Comparison of ENCODE assay signal across 16 mouse cellular contexts in the genomic region with DNA sequence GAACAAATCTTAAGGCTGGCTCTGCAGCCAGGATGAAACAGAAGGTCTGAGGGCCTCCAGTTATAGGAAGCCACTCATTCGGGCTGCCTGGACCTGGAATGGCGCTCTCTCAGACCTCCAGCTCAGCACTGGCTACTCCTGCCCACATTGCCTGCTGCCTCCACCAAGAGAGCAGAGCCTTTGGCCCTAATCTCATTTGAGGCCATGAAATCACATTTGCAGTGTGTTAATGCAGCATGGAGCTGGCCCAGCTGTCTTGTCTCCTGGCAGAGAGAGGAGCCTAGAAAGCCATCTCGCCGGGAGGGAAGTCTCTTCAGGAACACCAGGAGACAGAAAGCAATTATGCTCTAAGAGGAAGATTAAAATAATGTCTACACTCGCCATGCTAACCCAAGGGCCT. TPM values are rescaled to one million over a fixed set of nuclear protein-coding genes. Genes with fewer than 3 reads are reported as not detected.
DNase-seq lines count a peak whose midpoint lies in the region; ATAC-seq and TF ChIP-seq lines count a peak whose summit lies in the region.
"Had no signal": no experiment of that assay in that cellular context is flagged by ENCODE, and none has a peak within 500 bp of the region (broad histone marks: within the 10 kb centered on the region; RNA-seq: fewer than 3 reads in every experiment).

No protein-coding gene starts in this region.

- no peaks in the 10 kb centered on the region for H3K9me3 ChIP-seq in stomach, embryonic 14.5 days (ENCODE audit: control insufficient read depth, low read depth, low read length)
- H3K9me3 ChIP-seq in stomach, postnatal 0 days (ENCODE audit: control insufficient read depth, low read length) = no peaks in the 10 kb centered on the region
- no peaks in the 10 kb centered on the region for H3K9me3 ChIP-seq in hindbrain, embryonic 13.5 days
- H3K9me3 ChIP-seq in neural tube, embryonic 15.5 days (replicated peaks) = no peaks in the 10 kb centered on the region
- H3K9me3 ChIP-seq in liver, embryonic 11.5 days (ENCODE audit: control insufficient read depth, low read length) = no peaks in the 10 kb centered on the region
- H3K9me3 ChIP-seq: G1E; limb, embryonic 15.5 days had no signal

- TF ChIP-seq CTCF in stomach, postnatal 0 days (IDR thresholded peaks at IDR 0.05; ENCODE audit: low read depth) = no peak

- no peak overlapping the region for H3K4me3 ChIP-seq in stomach, embryonic 14.5 days (ENCODE audit: low read depth, low read length)
- no peak overlapping the region for H3K4me3 ChIP-seq in stomach, postnatal 0 days (ENCODE audit: low read depth, low read length)
- no peak overlapping the region for H3K4me3 ChIP-seq in hindbrain, embryonic 13.5 days
- no peak overlapping the region for H3K4me3 ChIP-seq in neural tube, embryonic 15.5 days (replicated peaks)
- no peak overlapping the region for H3K4me3 ChIP-seq in liver, embryonic 11.5 days (ENCODE audit: low read depth, low read length)
- H3K4me3 ChIP-seq: heart, adult 2 months; limb, embryonic 15.5 days had no signal

- DNase-seq in heart, postnatal 10 days = peak; percentile 22 to 27
- no peak for DNase-seq in heart, adult 11 months
- DNase-seq in stomach, postnatal 0 days (ENCODE audit: low spot score) = no peak
- DNase-seq in liver, embryonic 11.5 days (ENCODE audit: low spot score) = no peak
- DNase-seq in left cerebral cortex, adult 11 months (ENCODE audit: low spot score) = no peak
- DNase-seq: cerebellum, adult 2 months; heart, adult 2 months; thymus, postnatal 36 days had no signal

- no peak for TF ChIP-seq EP300 in stomach, postnatal 0 days (optimal IDR thresholded peaks at IDR 0.05)

- intact Hi-C loops in heart, postnatal 10 days (cut with DNase I) = no loop called here

- H3K4me1 ChIP-seq in stomach, embryonic 14.5 days (ENCODE audit: control insufficient read depth, insufficient read depth, low read length) = peaks cover 20% of the 10 kb centered on the region; the same call in 1 of the 2 replicates
- H3K4me1 ChIP-seq in stomach, postnatal 0 days (replicated peaks; ENCODE audit: control insufficient read depth, insufficient read depth) = no peaks in the 10 kb centered on the region
- peaks cover 67% of the 10 kb centered on the region for H3K4me1 ChIP-seq in hindbrain, embryonic 13.5 days (replicated peaks)
- H3K4me1 ChIP-seq in neural tube, embryonic 15.5 days = peaks cover 35% of the 10 kb centered on the region
- H3K4me1 ChIP-seq in liver, embryonic 11.5 days (replicated peaks; ENCODE audit: control insufficient read depth, insufficient read depth, low read length) = no peaks in the 10 kb centered on the region; the same call in 1 of the 2 replicates

- H3K4me2 ChIP-seq in stomach, embryonic 14.5 days (replicated peaks; ENCODE audit: low read depth, low read length) = no peak overlapping the region
- no peak overlapping the region for H3K4me2 ChIP-seq in stomach, postnatal 0 days (replicated peaks; ENCODE audit: low read depth)
- H3K4me2 ChIP-seq in hindbrain, embryonic 13.5 days = no peak overlapping the region
- no peak overlapping the region for H3K4me2 ChIP-seq in neural tube, embryonic 15.5 days
- H3K4me2 ChIP-seq in liver, embryonic 11.5 days = no peak overlapping the region
- H3K4me2 ChIP-seq: limb, embryonic 15.5 days had no signal

- no peak for ATAC-seq in stomach, embryonic 14.5 days (ENCODE audit: insufficient number of reproducible peaks, insufficient read depth, low FRiP score, low read depth)
- ATAC-seq in stomach, postnatal 0 days (ENCODE audit: low FRiP score, low TSS enrichment) = no peak
- no peak for ATAC-seq in hindbrain, embryonic 13.5 days (ENCODE audit: low FRiP score)
- ATAC-seq in neural tube, embryonic 15.5 days (ENCODE audit: low FRiP score) = no peak
- ATAC-seq in liver, embryonic 11.5 days (replicated peaks; ENCODE audit: low FRiP score) = no peak

- no peaks in the 10 kb centered on the region for H3K36me3 ChIP-seq in stomach, embryonic 14.5 days (ENCODE audit: control insufficient read depth, insufficient read depth, low read length)
- H3K36me3 ChIP-seq in stomach, postnatal 0 days (ENCODE audit: control insufficient read depth, insufficient read depth, low read length) = no peaks in the 10 kb centered on the region
- H3K36me3 ChIP-seq in hindbrain, embryonic 13.5 days = no peaks in the 10 kb centered on the region
- H3K36me3 ChIP-seq in neural tube, embryonic 15.5 days = no peaks in the 10 kb centered on the region
- no peaks in the 10 kb centered on the region for H3K36me3 ChIP-seq in liver, embryonic 11.5 days (ENCODE audit: control insufficient read depth, insufficient read depth, low read length)
- H3K36me3 ChIP-seq: G1E; limb, embryonic 15.5 days had no signal

- no peaks in the 10 kb centered on the region for H3K27me3 ChIP-seq in stomach, embryonic 14.5 days (ENCODE audit: control insufficient read depth, insufficient read depth, low read length)
- H3K27me3 ChIP-seq in stomach, postnatal 0 days (ENCODE audit: control insufficient read depth, insufficient read depth, low read length) = no peaks in the 10 kb centered on the region
- H3K27me3 ChIP-seq in hindbrain, embryonic 13.5 days = 0 out of 2 replicates have a peak, but pooled peaks cover 3% of the 10 kb centered on the region
- peaks cover 3% of the 10 kb centered on the region; the same call in 1 of the 2 replicates for H3K27me3 ChIP-seq in neural tube, embryonic 15.5 days (replicated peaks)
- peaks cover 6% of the 10 kb centered on the region for H3K27me3 ChIP-seq in liver, embryonic 11.5 days (replicated peaks; ENCODE audit: control insufficient read depth, insufficient read depth, low read length)
- H3K27me3 ChIP-seq: limb, embryonic 15.5 days had no signal

- H3K9ac ChIP-seq in stomach, embryonic 14.5 days (replicated peaks; ENCODE audit: low read depth, low read length) = no peak overlapping the region
- H3K9ac ChIP-seq in stomach, postnatal 0 days (ENCODE audit: low read length) = no peak overlapping the region
- no peak overlapping the region for H3K9ac ChIP-seq in hindbrain, embryonic 13.5 days
- 0 out of 2 replicates have a peak overlapping the region, but pooled peaks have one; percentile 10 for H3K9ac ChIP-seq in neural tube, embryonic 15.5 days (replicated peaks)
- H3K9ac ChIP-seq in liver, embryonic 11.5 days (ENCODE audit: low read depth, low read length) = no peak overlapping the region
- H3K9ac ChIP-seq: limb, embryonic 15.5 days had no signal

- WGBS in stomach, embryonic 14.5 days = 39% methylated on average over 5 of the region's 5 CpGs
- WGBS in stomach, postnatal 0 days = 45% methylated on average over 5 of the region's 5 CpGs
- 48% methylated on average over 5 of the region's 5 CpGs for WGBS in hindbrain, embryonic 13.5 days
- 45% methylated on average over 5 of the region's 5 CpGs for WGBS in neural tube, embryonic 15.5 days
- 58% methylated on average over 5 of the region's 5 CpGs for WGBS in liver, embryonic 11.5 days

- peak overlapping the region; percentile 39 for H3K27ac ChIP-seq in stomach, embryonic 14.5 days (ENCODE audit: low read length)
- no peak overlapping the region for H3K27ac ChIP-seq in stomach, postnatal 0 days (replicated peaks)
- H3K27ac ChIP-seq in hindbrain, embryonic 13.5 days = peak overlapping the region; percentile 81
- no peak overlapping the region for H3K27ac ChIP-seq in neural tube, embryonic 15.5 days (replicated peaks)
- no peak overlapping the region for H3K27ac ChIP-seq in liver, embryonic 11.5 days (ENCODE audit: low read depth, low read length)
- H3K27ac ChIP-seq: heart, adult 2 months; limb, embryonic 15.5 days had no signal

RNA-seq across cellular contexts. Expression of a gene that starts 11.1 kb away (rescaled TPM):
- not detected for total RNA-seq in heart, postnatal 10 days (2021)
- 0.91 TPM in 1 of 2 replicates, not detected in the other for polyA plus RNA-seq in stomach, embryonic 14.5 days (2014; fragmentation: Nextera tagmentation; extraction: Ambion mirVana)
- 0.18 TPM in 1 of 2 replicates, not detected in the other for polyA plus RNA-seq in stomach, postnatal 0 days (2015; fragmentation: Nextera tagmentation; extraction: Ambion mirVana)
- polyA plus RNA-seq in hindbrain, embryonic 13.5 days (2015; fragmentation: Nextera tagmentation; extraction: Ambion mirVana) = 0.81 and 0.91 TPM in 2 replicates
- 0.13 and 0.15 TPM in 2 replicates for polyA plus RNA-seq in neural tube, embryonic 15.5 days (2015; fragmentation: Nextera tagmentation; extraction: Ambion mirVana)
- polyA plus RNA-seq in liver, embryonic 11.5 days (2014; fragmentation: Nextera tagmentation; extraction: Ambion mirVana) = not detected in 2 replicates
- total RNA-seq: heart, adult 2 months; heart, postnatal 25 days; neutrophil, adult 5-6 weeks had no signal
- polyA plus RNA-seq: C2C12; G1E; limb, embryonic 15.5 days had no signal

RNA-seq across cellular contexts. Expression of a gene that starts 43.9 kb away (rescaled TPM):
- total RNA-seq in heart, postnatal 10 days (2021) = under 1 TPM; 0.12 to 0.20 TPM
- 4.3 and 6.0 TPM in 2 replicates for polyA plus RNA-seq in stomach, embryonic 14.5 days (2014; fragmentation: Nextera tagmentation; extraction: Ambion mirVana)
- 0.18 and 0.56 TPM in 2 replicates for polyA plus RNA-seq in stomach, postnatal 0 days (2015; fragmentation: Nextera tagmentation; extraction: Ambion mirVana)
- 19.1 and 20.1 TPM in 2 replicates for polyA plus RNA-seq in hindbrain, embryonic 13.5 days (2015; fragmentation: Nextera tagmentation; extraction: Ambion mirVana)
- polyA plus RNA-seq in neural tube, embryonic 15.5 days (2015; fragmentation: Nextera tagmentation; extraction: Ambion mirVana) = 20.6 and 21.5 TPM in 2 replicates
- polyA plus RNA-seq in liver, embryonic 11.5 days (2014; fragmentation: Nextera tagmentation; extraction: Ambion mirVana) = 5.9 and 7.2 TPM in 2 replicates
- total RNA-seq: neutrophil, adult 5-6 weeks had no signal
- polyA plus RNA-seq: G1E had no signal

Comparison
In these comparisons a context has a peak if more than half of its experiments do, and no peak if none do; other contexts are left out.
1. DNase-seq: peak in heart, postnatal 10 days (2 of 2); none in heart, adult 11 months (single experiment), stomach, postnatal 0 days (single experiment), liver, embryonic 11.5 days (single experiment) and left cerebral cortex, adult 11 months (single experiment).
2. H3K27ac ChIP-seq: peak in stomach, embryonic 14.5 days (single experiment) and hindbrain, embryonic 13.5 days (single experiment); none in stomach, postnatal 0 days (single experiment), neural tube, embryonic 15.5 days (single experiment) and liver, embryonic 11.5 days (single experiment).